Mouse (Mus musculus): ENCODE results near the gene Slc17a8.
A peak's percentile ranks its signal among the peaks of the same experiment; 100 is the strongest.
"Not testable (repeated sequence)": the region's sequence is repeated elsewhere in the genome, so short reads cannot be mapped to it uniquely, and the experiment has no call there.

The Slc17a8 gene

GRCm38 (mm10) chr10:89589877-89590276, 31.2 kb downstream of the Slc17a8 start:
- no peak for DNase-seq (ENCODE audit: low read depth, low spot score)

GRCm38 (mm10) chr10:89588708-89589107, 32.3 kb downstream of the Slc17a8 start:
- no peak for DNase-seq (ENCODE audit: low read depth, low spot score)

GRCm38 (mm10) chr10:89584709-89585108, 36.3 kb downstream of the Slc17a8 start:
- no peak for DNase-seq (ENCODE audit: low read depth, low spot score)

- DNase-seq (ENCODE audit: low read depth, low spot score) = no peak
Observed at GRCm38 (mm10) chr10:89578801-89579200, 42.3 kb downstream of the Slc17a8 start.

- no peak for DNase-seq (ENCODE audit: low read depth, low spot score)
Observed at GRCm38 (mm10) chr10:89577666-89578065, 43.4 kb downstream of the Slc17a8 start.

- no peak for DNase-seq (ENCODE audit: low read depth, low spot score)
Observed at GRCm38 (mm10) chr10:89573421-89573820, 47.6 kb downstream of the Slc17a8 start.

- no peak for DNase-seq (ENCODE audit: low read depth, low spot score)
Observed at GRCm38 (mm10) chr10:89572946-89573345, 48.1 kb downstream of the Slc17a8 start.

- no peak for DNase-seq (ENCODE audit: low read depth, low spot score)
Observed at GRCm38 (mm10) chr10:89567391-89567790, 53.7 kb downstream of the Slc17a8 start.

GRCm38 (mm10) chr10:89565301-89566022, 55.6 kb downstream of the Slc17a8 start:
- no peak for DNase-seq (ENCODE audit: low read depth, low spot score)

- DNase-seq (ENCODE audit: low read depth, low spot score) = no peak
Observed at GRCm38 (mm10) chr10:89562113-89562512, 58.9 kb downstream of the Slc17a8 start.

- DNase-seq (ENCODE audit: low read depth, low spot score) = no peak
Observed at GRCm38 (mm10) chr10:89559351-89559750, 61.7 kb downstream of the Slc17a8 start.

GRCm38 (mm10) chr10:89554885-89555284, 66.2 kb downstream of the Slc17a8 start:
- DNase-seq (ENCODE audit: low read depth, low spot score) = not testable (repeated sequence)

GRCm38 (mm10) chr10:89553855-89554254, 67.2 kb downstream of the Slc17a8 start:
- not testable (repeated sequence) for DNase-seq (ENCODE audit: low read depth, low spot score)

- no peak for DNase-seq (ENCODE audit: low read depth, low spot score)
Observed at GRCm38 (mm10) chr10:89553015-89553414, 68.0 kb downstream of the Slc17a8 start.

- no peak for DNase-seq (ENCODE audit: low read depth, low spot score)
Observed at GRCm38 (mm10) chr10:89551657-89552056, 69.4 kb downstream of the Slc17a8 start.

- no peak for DNase-seq (ENCODE audit: low read depth, low spot score)
Observed at GRCm38 (mm10) chr10:89548028-89548427, 73.0 kb downstream of the Slc17a8 start.

- DNase-seq (ENCODE audit: low read depth, low spot score) = no peak
Observed at GRCm38 (mm10) chr10:89546989-89547388, 74.1 kb downstream of the Slc17a8 start.

GRCm38 (mm10) chr10:89543867-89544266, 77.2 kb downstream of the Slc17a8 start:
- DNase-seq (ENCODE audit: low read depth, low spot score) = no peak

- peak; percentile 15 for DNase-seq (ENCODE audit: low read depth, low spot score)
Observed at GRCm38 (mm10) chr10:89542321-89542720, 78.7 kb downstream of the Slc17a8 start.

GRCm38 (mm10) chr10:89532929-89533727, 87.9 kb downstream of the Slc17a8 start, which contains the start of gene Nr1h4:
Gene Nr1h4, minus strand, starts transcription at chr10:89533585.
- DNase-seq (ENCODE audit: low read depth, low spot score) = peak; percentile 25

GRCm38 (mm10) chr10:89532451-89532850, 88.6 kb downstream of the Slc17a8 start:
- DNase-seq (ENCODE audit: low read depth, low spot score) = no peak

- no peak for DNase-seq (ENCODE audit: low read depth, low spot score)
Observed at GRCm38 (mm10) chr10:89531976-89532375, 89.1 kb downstream of the Slc17a8 start.

GRCm38 (mm10) chr10:89531194-89531634, 89.8 kb downstream of the Slc17a8 start:
- no peak for DNase-seq (ENCODE audit: low read depth, low spot score)
